Mouse (Mus musculus) macrophage (primary cell): ENCODE results near the gene Gm28308. TPM values are rescaled to one million over a fixed set of nuclear protein-coding genes. Genes with fewer than 3 reads are reported as not detected.

Experiments
- H3K27ac ChIP-seq: fragments of 350-480 bp; formaldehyde crosslinking; 2 replicates; pipeline ENCODE4 v1.9.0; 2021
- H3K36me3 ChIP-seq: fragments of 350-480 bp; formaldehyde crosslinking; 2 replicates; pipeline ENCODE4 v1.9.0; 2021; ENCODE audit errors: inconsistent target
- H3K4me3 ChIP-seq: fragments of 350-480 bp; formaldehyde crosslinking; 2 replicates; pipeline ENCODE4 v1.9.0; 2021; ENCODE audit errors: inconsistent target
- H3K79me2 ChIP-seq: fragments of 350-480 bp; formaldehyde crosslinking; 2 replicates; pipeline ENCODE4 v1.9.0; 2021; ENCODE audit errors: inconsistent target
- WGBS: methylation state at CpG from one replicate; pipeline ENCODE4 v1.1.7; 2026; ENCODE audit warnings: inconsistent platforms; ENCODE audit not compliant: missing documents; 5-methylcytosine and 5-hydroxymethylcytosine counted together
- polyA plus RNA-seq: library from polyadenylated mRNA; stranded (reverse); fragments of 250-400 nt; gene quantifications from 3 replicates; pipeline ENCODE4 v1.2.4, GENCODE M21; 2018; ENCODE audit warnings: inconsistent platforms

Gm28308 gene
- polyA plus RNA-seq, 1 experiment from 2014 or later: not detected

DNA sequence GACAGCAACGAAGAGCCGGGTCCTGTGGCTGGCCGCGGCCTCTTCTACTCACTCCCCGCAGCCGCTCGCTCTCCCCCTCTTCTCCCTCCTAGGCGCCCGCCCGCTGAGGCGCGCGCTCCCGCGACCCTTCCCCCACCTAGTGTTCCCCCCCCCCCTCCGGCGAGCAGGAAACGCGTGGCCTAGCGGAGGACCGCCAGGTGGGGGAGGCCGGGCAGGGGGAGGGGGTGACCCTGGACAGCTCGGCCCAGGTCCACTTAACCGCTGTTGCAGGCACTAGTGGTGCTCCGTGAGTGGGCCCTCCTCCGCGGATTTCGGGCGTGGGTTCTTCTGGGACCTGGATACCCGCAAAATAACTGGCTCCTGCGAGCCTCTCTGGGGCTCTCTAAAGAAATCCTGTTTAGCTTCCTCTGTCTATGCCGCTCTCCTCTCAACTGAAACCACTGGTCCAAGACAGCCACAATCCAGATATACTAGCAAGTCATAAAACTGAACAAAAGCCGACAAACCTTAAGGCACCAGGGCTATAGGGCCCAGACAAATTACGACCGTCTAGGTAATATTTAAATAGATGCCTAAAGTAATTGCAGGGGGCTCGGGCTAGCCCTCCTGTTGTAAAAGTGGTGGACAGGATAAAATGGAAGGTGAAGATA, 17.5 kb upstream of the Gm28308 start, which contains the start of gene Hoxa9:
TSS of gene Hoxa9 (minus strand) at position 574 of the 650 bp plus-strand sequence.
- no peaks in the 10 kb centered on the region for H3K79me2 ChIP-seq
- H3K4me3 ChIP-seq: no peak within 1 kb of the TSS
- no peak within 1 kb of the TSS for H3K27ac ChIP-seq
- no peaks in the 10 kb centered on the region for H3K36me3 ChIP-seq
- WGBS: 3% methylated on average over 28 of the region's 36 CpGs

DNA sequence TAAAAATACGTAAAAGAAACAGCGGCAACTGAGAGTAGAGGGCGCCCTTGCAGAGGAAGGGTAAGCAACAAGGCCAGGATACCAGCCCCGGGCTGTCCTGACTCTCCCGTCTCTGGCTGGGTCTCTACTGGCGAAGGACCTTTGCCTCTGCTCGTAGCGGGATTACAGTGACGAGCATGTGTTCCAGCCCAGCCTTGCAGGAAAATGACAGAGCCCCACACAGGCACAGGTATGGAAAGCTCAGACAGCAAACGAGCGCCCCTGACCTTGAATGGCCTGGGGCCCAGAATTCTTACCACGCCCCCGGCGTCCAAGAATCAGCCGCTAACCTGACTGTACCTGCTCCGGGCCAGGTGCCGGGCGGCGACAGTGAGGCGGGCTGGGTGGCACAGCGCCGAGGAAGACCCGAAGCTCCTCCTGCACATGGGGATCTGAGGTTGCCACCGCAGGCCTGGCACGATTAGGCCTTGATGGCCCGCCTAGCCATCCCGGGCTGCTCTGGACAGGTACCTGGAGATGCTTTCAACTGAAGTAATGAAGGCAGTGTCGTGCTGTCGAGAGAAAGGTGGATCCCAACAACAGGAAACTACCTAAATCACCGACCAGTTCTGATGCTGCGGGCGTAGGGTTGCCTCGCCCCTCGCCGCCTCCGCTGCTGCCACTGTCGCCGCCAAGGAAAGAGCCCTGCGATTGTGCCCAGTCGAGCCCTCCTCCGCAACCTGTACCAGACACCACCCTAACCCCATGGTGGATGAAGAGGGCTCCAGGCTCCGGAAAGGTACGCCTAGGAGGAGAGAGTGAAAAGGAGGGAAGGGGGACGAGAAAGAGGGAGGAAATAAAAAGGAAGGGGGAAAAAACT, 16.6 kb upstream of the Gm28308 start:
- no peak overlapping the region for H3K4me3 ChIP-seq
- 5% methylated on average over 41 of the region's 44 CpGs for WGBS
- H3K79me2 ChIP-seq: no peaks in the 10 kb centered on the region
- no peak overlapping the region for H3K27ac ChIP-seq
- H3K36me3 ChIP-seq: no peaks in the 10 kb centered on the region

DNA sequence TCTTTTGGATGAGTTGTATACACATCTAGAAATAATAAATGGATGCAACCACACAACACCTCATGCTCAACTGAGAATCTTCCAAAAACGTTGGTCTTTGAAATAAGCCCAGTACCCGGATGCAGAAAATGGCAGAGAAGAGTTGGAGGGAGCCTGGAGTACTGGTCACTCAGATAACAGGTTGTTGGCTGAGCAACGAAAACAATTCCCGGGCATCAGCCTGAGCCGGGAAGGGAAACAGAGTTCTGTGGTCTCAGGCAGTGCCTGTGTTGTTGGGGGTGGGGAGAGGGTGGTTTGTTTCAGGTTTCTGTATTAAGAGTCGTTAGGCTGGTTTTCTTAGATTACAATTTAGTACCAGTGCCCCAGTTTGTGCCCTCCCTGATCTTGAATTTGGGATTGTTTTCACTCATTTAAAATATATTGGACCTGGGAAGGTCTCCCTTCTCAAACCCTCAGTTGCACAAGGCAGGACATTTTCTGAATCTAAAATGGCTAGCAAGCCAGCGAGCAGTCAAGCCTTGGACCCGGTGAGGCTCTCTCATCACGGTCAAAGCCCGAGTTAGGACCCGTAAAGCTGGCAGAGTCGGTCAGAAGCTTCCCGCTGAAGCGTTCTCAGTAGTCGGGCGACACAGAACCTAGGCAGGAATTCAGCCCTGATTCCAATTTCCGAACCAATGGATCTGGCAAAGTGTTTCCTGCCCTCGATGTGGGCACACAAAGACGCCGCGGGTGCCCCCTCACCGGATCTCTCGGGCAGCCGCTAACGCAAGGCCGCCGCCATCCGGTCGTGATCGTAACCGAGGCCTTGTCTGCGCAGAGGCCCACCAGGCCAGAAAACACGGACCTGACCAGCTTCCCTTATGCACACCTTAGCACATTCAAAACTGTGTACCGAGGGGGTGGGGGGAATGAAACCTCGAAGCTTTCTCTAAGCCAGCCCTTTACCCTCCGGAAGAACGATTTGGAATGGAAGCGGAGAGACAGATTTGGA, 15.6 kb upstream of the Gm28308 start:
- Histone ChIP-seq H3K27ac (no peak overlapping the region), H3K4me3 (no peak overlapping the region), H3K79me2 (no peaks in the 10 kb centered on the region), H3K36me3 (no peaks in the 10 kb centered on the region)
- 6% methylated on average over 38 of the region's 38 CpGs for WGBS

DNA sequence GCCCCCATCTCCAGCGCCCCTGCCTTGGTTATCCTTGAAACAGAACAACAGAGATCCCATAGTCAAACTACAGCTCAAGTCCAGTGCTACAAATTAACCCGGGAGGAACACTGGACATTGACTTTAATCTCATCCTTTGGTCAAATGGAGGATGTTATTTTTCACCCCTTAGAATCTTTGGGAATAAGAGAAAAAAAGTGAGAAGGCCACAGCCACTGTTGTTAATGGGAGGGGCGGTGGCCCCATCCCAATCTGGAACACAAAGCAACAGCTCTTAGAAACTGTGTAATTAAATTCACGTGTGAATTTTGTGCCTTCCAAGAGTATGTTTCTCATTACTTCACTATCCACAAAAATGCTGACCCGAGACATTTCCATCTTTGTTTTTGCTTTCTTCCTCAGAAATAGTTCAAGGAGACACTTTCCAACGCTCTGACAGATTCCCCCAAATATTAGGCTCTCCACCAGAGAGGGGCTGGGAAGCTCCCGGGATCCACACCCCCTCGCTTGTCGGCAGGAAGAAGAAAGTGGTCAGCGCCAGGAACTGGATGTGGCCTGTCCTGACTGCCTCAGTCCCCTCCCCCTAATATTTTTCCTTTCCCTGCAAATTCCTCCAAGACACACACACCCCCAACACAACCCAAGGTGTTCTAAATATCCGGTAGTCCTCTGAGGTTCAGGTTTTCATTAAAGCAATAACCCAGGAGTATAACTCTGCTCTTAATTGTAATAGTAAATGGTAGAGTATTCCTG, 14.5 kb upstream of the Gm28308 start:
- Histone ChIP-seq H3K79me2 (no peaks in the 10 kb centered on the region), H3K27ac (no peak overlapping the region), H3K36me3 (no peaks in the 10 kb centered on the region), H3K4me3 (no peak overlapping the region)
- 36% methylated on average over 11 of the region's 11 CpGs for WGBS

DNA sequence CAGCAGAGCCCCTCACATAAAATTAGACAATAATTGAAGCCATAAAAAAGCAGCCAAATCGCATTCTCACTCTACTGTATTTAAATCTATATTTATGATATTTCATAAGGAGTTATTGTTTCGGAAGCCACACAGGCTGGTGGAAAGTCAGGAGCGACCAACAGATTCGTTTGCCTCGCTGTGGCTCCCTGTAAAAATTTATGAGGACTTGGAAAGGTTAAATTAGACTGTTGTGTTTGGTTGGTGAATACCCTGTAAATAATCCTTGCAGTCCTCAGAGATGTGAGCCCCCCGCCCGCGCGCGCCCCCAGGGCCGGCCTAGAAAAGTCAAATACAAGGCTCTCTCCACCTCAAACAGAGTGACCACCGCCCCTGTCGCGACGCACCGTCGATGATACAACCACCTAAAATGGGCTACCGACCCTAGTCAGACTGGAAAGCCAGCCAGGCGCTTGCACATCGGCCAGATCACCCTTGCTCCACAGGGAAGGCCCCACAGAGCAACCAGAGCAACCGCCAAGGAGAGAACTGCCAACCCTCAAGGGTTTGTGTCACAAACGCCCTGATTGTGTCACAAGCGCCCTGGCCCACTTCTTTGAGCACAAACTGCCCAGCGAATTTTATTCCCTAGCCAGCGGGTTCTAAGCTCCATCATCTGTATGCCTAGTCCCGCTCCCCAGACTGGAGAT, 13.6 kb upstream of the Gm28308 start:
- no peak overlapping the region for H3K27ac ChIP-seq
- H3K79me2 ChIP-seq: no peaks in the 10 kb centered on the region
- H3K4me3 ChIP-seq: no peak overlapping the region
- H3K36me3 ChIP-seq: no peaks in the 10 kb centered on the region
- WGBS: 9% methylated on average over 26 of the region's 26 CpGs

DNA sequence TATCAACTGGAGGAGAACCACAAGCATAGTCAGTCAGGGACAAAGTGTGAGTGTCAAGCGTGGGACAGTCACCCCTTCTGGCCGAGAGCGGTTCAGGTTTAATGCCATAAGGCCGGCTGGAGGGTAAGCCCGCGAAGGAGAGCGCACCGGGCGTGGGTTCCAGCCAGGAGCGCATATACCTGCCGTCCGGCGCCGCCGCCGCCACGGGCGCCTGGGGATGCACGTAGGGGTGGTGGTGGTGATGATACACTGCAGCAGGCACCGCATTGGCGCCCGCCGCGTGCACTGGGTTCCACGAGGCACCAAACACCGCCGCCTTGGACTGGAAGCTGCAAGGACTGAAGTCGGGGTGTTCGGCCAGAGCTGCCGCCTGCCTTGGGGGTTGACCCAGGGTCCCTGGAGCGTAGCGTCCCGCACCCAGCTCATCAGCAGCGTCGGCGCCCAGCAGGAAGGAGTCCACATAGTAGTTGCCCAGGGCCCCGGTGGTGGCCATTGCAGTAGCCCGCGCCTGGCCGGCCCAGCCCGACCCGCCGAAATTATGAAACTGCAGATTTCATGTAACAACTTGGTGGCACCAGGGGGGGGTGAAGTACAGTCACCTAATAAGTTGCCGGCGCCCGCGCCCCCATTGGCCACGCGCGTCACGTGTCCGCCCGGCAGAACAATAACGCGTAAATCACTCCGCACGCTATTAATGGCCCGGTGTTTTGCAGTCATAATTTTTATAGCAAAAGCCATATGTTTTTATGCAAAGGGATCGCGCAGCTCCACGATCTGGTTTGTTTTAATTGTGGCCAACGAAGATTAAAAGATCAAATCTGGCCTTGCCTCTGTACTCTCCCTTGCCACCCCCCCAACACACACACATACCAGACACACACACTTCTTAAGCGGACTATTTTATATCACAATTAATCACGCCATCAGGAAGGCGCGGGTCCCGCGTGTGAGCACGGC, 12.8 kb upstream of the Gm28308 start:
- Histone ChIP-seq H3K4me3 (no peak overlapping the region), H3K79me2 (no peaks in the 10 kb centered on the region), H3K27ac (no peak overlapping the region), H3K36me3 (no peaks in the 10 kb centered on the region)
- under 1% methylated on average over 66 of the region's 69 CpGs for WGBS

DNA sequence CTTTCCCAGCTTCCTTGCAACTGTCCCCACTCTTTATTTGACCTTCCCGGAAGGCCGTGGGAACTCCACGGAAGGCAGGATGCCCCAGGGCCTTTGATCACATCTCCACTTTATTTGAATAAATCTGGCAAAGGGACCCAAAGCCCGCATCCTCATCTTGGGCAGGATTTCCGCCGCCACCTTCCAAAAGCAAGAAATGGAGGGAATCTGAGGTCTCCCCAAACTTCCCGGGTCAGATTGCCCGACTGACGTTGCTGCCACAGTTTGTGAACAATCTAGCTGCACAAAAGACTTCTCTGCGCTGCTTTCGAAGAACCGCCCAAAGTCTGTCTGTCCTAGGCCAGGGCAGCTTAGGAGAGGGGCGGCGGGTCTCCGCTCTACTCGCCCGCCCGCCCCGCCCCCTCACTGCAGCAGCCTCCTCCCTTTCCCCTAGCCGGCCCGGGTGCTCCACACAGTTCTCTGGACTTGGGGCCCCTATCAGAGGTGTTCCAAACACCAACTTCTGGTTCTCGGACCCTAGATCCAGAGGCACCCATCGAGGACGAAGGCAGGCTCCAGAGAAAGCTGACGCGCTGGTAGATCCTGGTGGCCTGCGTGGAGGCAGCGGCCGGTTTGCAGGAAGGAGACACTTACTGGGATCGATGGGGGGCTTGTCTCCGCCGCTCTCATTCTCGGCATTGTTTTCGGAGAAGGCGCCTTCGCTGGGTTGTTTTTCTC, 11.9 kb upstream of the Gm28308 start:
- H3K4me3 ChIP-seq: no peak overlapping the region

DNA sequence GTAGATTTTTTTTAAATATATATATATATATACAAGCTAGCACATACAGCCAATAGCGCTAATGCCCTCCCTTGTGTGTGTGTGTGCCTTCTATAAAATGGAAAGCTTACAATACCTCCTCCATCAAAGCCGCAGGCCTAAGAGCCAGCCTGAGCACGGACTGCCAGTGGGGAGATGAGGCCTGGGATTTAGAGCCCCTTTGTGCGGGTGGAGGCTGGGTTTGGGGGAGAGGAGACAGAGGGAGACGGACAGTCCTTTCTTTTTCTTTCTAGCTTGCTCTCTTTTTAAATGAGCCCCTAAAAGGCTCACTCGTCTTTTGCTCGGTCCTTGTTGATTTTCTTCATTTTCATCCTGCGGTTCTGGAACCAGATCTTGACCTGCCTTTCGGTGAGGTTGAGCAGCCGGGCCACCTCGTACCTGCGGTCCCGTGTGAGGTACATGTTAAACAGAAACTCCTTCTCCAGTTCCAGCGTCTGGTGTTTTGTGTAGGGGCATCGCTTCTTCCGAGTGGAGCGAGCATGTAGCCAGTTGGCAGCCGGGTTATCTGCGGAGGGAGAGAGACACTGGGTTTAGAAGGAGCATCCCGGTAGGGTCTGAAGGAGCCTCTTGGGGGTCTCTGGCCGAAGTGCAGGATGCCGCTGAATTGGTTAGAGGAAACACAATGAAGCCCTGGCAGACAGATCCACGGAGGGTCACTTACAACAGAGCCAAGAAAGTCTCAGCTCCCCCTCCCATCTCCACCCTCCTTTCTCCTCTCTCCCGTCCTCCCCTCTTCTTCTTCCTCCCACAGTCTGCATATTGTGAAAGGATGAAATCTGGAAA, 11.0 kb upstream of the Gm28308 start:
- Histone ChIP-seq H3K79me2 (no peaks in the 10 kb centered on the region), H3K4me3 (no peak overlapping the region), H3K36me3 (no peaks in the 10 kb centered on the region), H3K27ac (no peak overlapping the region)
- 15% methylated on average over 20 of the region's 24 CpGs for WGBS

More for the DNA sequence above, 11.9 kb upstream of the Gm28308 start:
- Histone ChIP-seq H3K27ac (no peak overlapping the region), H3K36me3 (no peaks in the 10 kb centered on the region), H3K79me2 (no peaks in the 10 kb centered on the region)
- WGBS: 2% methylated on average over 31 of the region's 36 CpGs

DNA sequence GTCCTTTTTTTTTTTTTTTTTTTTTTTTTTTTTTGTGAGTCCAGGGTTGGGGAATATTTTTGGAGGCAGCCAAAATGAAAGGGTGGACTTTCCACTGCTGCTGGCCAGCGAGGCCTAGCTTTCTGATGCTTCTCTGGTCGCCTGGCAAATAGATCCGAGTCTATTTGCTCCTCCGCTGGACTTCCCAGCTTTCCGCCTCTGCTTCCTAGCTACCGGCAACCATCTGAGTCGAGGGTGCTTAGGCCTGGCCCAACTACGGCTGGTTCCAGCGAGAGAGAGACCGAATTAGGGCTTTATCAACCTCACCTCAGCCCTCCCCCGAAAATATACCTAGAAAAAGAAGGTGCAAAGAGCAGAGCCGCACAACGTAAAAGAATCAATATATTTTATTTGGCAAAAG, 9.6 kb upstream of the Gm28308 start:
- WGBS: 42% methylated on average over 13 of the region's 13 CpGs

DNA sequence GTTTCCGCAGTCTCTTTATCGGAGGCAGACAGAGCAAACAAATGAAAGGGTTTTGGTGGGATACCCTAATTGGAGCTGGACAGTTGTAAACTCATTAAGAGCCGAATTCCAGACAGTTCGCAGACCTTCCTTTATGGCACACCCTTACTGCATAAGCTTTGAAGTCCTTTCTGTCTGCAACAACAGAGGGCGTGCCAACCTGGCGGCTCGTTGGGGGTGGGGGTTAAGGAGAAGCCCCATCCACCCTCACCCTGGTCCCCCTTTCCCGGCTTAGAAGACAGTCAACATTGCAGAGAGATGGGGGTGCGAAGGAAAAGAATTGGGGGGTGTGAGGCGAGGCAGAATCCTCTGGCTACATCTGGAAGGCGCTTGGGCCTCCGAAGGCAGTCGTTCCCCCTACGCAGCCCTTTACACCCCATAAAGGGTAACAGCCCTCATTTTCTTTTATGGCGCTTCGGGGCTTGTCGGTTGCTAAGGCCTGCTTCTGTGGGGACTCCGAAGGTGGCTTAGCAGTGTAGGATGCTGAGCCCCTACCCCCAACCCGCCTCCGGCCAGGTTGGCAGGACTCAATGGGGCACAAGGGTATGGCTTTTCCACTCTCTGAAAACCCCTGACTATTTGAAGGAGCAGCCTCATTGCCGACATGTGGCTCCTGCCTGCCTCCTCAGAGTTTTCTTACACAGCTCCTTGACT, 9.0 kb upstream of the Gm28308 start:
- no peak overlapping the region for H3K27ac ChIP-seq
- no peaks in the 10 kb centered on the region for H3K36me3 ChIP-seq
- H3K4me3 ChIP-seq: no peak overlapping the region; the same call in 1 of the 2 replicates
- no peaks in the 10 kb centered on the region for H3K79me2 ChIP-seq
- 20% methylated on average over 21 of the region's 21 CpGs for WGBS

More for the DNA sequence above, 9.6 kb upstream of the Gm28308 start:
- Histone ChIP-seq H3K36me3 (no peaks in the 10 kb centered on the region), H3K79me2 (no peaks in the 10 kb centered on the region), H3K27ac (no peak overlapping the region), H3K4me3 (no peak overlapping the region)
